Mouse (Mus musculus) cerebellum, adult 2 months (tissue): ENCODE measurements around the gene Vcam1.

Experiments used
- CTCF ChIP-seq: fragments of 200-500 bp; IDR thresholded peaks from 2 replicates; pipeline ENCODE4 v1.5.1; 2011; ENCODE audit warnings: low read depth, mild to moderate bottlenecking, control low read depth, low read length, moderate library complexity, borderline replicate concordance; ENCODE audit not compliant: insufficient read depth
- POLR2A ChIP-seq: fragments of 200-500 bp; IDR thresholded peaks from 2 replicates; pipeline ENCODE4 v1.6.1; 2011; ENCODE audit warnings: low read length, control low read depth, borderline replicate concordance; ENCODE audit not compliant: insufficient read depth

- no peak for TF ChIP-seq POLR2A
- no peak for TF ChIP-seq CTCF
Measured at GRCm38 (mm10) chr3:116072584-116072983, 56.9 kb downstream of the Vcam1 start.
